Mouse (Mus musculus) embryonic facial prominence, embryonic 14.5 days (tissue): ENCODE measurements at regions not wholly inside any gene's neighbourhood (a gene's known extent, or its start where the extent isn't known, plus 50 kb on each side); places are given as distances from the start of the nearest gene placed in this dataset.

Experiments
- ATAC-seq: fragments of 200-750 bp; cut with Nextera tagmentation; 2 replicates; pipeline ENCODE4 v1.8.0; 2017; ENCODE audit warnings: low read depth, moderate number of reproducible peaks, moderate TSS enrichment
- DNase-seq: peaks from one replicate; pipeline ENCODE4 v3.0.0-alpha.2; 2015; ENCODE audit warnings: low spot score
- H3K27ac ChIP-seq: fragments of 300-500 bp; sonication (generic); replicated peaks from 2 replicates; pipeline ENCODE4 v1.5.1; 2014; ENCODE audit warnings: low read depth, mild to moderate bottlenecking, low read length, moderate library complexity
- H3K27me3 ChIP-seq: fragments of 300-500 bp; sonication (generic); replicated peaks from 2 replicates; pipeline ENCODE4 v1.6.1; 2014; ENCODE audit warnings: low read length; ENCODE audit not compliant: control insufficient read depth, insufficient read depth
- H3K36me3 ChIP-seq: fragments of 300-500 bp; sonication (generic); 2 replicates; pipeline ENCODE4 v1.6.1; 2014; ENCODE audit warnings: low read length, mixed read lengths; ENCODE audit not compliant: control insufficient read depth, insufficient read depth
- H3K4me1 ChIP-seq: fragments of 300-500 bp; sonication (generic); 2 replicates; pipeline ENCODE4 v1.6.1; 2014; ENCODE audit warnings: antibody characterized with exemption, low read length; ENCODE audit not compliant: control insufficient read depth, insufficient read depth
- H3K4me2 ChIP-seq: fragments of 300-500 bp; sonication (generic); 2 replicates; pipeline ENCODE4 v1.6.1; 2014; ENCODE audit warnings: low read depth, mild to moderate bottlenecking, low read length, moderate library complexity, mixed read lengths
- H3K4me3 ChIP-seq: fragments of 300-500 bp; sonication (generic); 2 replicates; pipeline ENCODE4 v1.5.1; 2014; ENCODE audit warnings: low read depth, mild to moderate bottlenecking, low read length
- H3K9ac ChIP-seq: fragments of 300-500 bp; sonication (generic); 2 replicates; pipeline ENCODE4 v1.6.1; 2014; ENCODE audit warnings: low read depth, mild to moderate bottlenecking, low read length, moderate library complexity, mixed read lengths
- H3K9me3 ChIP-seq: fragments of 300-500 bp; sonication (generic); 2 replicates; pipeline ENCODE4 v1.6.1; 2016; ENCODE audit warnings: low read length; ENCODE audit not compliant: control insufficient read depth
- WGBS: fragments of 180-500 bp; shearing (Covaris S2); extraction: QIAGEN DNeasy Blood & Tissue Kit; methylation state at CpG from one replicate; pipeline ENCODE4 v1.1.7; 2014; 5-methylcytosine and 5-hydroxymethylcytosine counted together

DNA sequence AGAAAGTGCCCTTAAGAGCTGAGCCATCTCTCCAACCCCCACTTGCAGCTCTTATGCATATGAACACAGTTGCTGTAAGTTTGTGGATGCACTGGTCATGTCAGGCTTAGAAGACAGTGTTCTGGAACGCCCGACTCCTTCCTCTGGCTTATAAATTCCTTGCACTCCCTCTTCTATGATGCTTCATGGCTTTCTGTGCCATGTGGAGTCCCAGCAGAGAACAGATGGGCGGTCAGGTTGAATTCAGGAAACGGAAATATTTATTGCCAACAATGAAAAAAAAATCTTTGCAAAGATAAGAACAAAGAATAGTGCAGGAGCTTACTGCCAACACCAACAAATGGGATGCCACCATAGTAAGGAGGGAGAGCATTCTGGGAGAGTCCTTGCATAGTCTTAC is 113.9 kb upstream of the Arg1 start:
- Histone ChIP-seq H3K4me2 (no peak overlapping the region), H3K27me3 (no peaks in the 10 kb centered on the region), H3K4me3 (no peak overlapping the region), H3K9me3 (no peaks in the 10 kb centered on the region), H3K9ac (no peak overlapping the region), H3K36me3 (no peaks in the 10 kb centered on the region), H3K4me1 (no peaks in the 10 kb centered on the region), H3K27ac (no peak overlapping the region)
- WGBS = 91% methylated on average over 4 of the region's 4 CpGs
- DNase-seq = no peak
- ATAC-seq = no peak

DNA sequence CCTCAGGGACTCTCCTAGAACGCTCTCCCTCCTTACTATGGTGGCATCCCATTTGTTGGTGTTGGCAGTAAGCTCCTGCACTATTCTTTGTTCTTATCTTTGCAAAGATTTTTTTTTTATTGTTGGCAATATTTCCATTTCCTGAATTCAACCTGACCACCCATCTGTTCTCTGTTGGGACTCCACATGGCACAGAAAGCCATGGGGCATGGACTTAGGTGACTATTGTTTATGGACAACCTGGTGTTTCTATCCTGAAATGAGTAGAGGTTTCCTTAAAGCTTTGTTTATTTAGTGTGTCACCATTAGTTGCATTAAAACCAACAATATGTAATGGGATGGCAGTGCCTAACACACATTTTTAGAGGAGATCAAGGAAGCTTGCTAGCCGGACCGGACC is 112.6 kb upstream of the Arg1 start:
- DNase-seq (no peak), ATAC-seq (no peak)
- Histone ChIP-seq H3K9me3 (no peaks in the 10 kb centered on the region), H3K4me2 (no peak overlapping the region), H3K4me1 (no peaks in the 10 kb centered on the region), H3K36me3 (no peaks in the 10 kb centered on the region), H3K4me3 (no peak overlapping the region), H3K27me3 (no peaks in the 10 kb centered on the region), H3K9ac (no peak overlapping the region), H3K27ac (no peak overlapping the region)
- 90% methylated on average over 3 of the region's 3 CpGs for WGBS

- Histone ChIP-seq H3K9ac (no peak overlapping the region), H3K9me3 (no peaks in the 10 kb centered on the region), H3K4me2 (no peak overlapping the region), H3K4me3 (no peak overlapping the region), H3K27ac (no peak overlapping the region), H3K36me3 (no peaks in the 10 kb centered on the region), H3K27me3 (no peaks in the 10 kb centered on the region), H3K4me1 (no peaks in the 10 kb centered on the region)
- no peak for DNase-seq
- 85% methylated on average over 3 of the region's 3 CpGs for WGBS
- no peak for ATAC-seq
Observed at GRCm38 (mm10) chr10:25036928-25037327, 109.6 kb upstream of the Arg1 start.

DNA sequence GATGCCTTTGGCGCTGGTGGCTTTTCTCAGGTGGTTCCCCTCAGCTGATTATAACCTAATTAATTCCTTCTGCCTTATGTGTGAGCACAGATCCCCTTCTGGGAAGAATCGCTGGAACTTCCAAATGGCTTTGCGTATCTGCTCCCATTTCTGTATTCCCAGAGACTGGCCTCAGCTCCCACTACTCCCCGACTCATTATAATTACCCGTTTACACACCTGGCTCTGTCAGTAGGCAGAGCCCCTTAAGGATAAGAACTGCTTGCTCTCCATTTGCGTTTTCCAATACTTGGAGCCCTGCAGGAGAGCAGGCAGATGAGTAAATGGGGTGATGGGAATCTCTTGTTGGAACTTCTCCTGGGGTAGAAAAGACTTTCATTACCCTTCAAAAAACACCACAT is 108.1 kb upstream of the Arg1 start:
- no peak overlapping the region for H3K9ac ChIP-seq
- no peaks in the 10 kb centered on the region for H3K27me3 ChIP-seq
- H3K36me3 ChIP-seq = no peaks in the 10 kb centered on the region
- ATAC-seq (peak; percentile 41; the same call in 1 of the 2 replicates), DNase-seq (peak; percentile 12)
- H3K4me3 ChIP-seq = no peak overlapping the region
- no peaks in the 10 kb centered on the region for H3K9me3 ChIP-seq
- no peaks in the 10 kb centered on the region for H3K4me1 ChIP-seq
- H3K4me2 ChIP-seq = no peak overlapping the region
- no peak overlapping the region for H3K27ac ChIP-seq
- 63% methylated on average over 6 of the region's 6 CpGs for WGBS

- WGBS = 57% methylated on average over 1 of the region's 1 CpGs
- H3K4me2 ChIP-seq = no peak overlapping the region
- DNase-seq (no peak), ATAC-seq (no peak)
- no peak overlapping the region for H3K27ac ChIP-seq
- 0 out of 2 replicates have a peak, but pooled peaks cover 5% of the 10 kb centered on the region for H3K9me3 ChIP-seq
- H3K27me3 ChIP-seq = no peaks in the 10 kb centered on the region
- H3K4me1 ChIP-seq = no peaks in the 10 kb centered on the region
- no peak overlapping the region for H3K9ac ChIP-seq
- no peak overlapping the region for H3K4me3 ChIP-seq
- no peaks in the 10 kb centered on the region for H3K36me3 ChIP-seq
Observed at GRCm38 (mm10) chr10:25032625-25033024, 105.3 kb upstream of the Arg1 start.

GRCm38 (mm10) chr10:25029387-25029915 is 102.2 kb upstream of the Arg1 start:
- H3K4me1 ChIP-seq = no peaks in the 10 kb centered on the region
- DNase-seq = no peak
- no peak overlapping the region for H3K4me3 ChIP-seq
- H3K27me3 ChIP-seq = no peaks in the 10 kb centered on the region
- H3K4me2 ChIP-seq = no peak overlapping the region
- no peaks in the 10 kb centered on the region for H3K36me3 ChIP-seq
- no peak overlapping the region for H3K27ac ChIP-seq
- WGBS = 66% methylated on average over 6 of the region's 6 CpGs
- no peak for ATAC-seq
- H3K9ac ChIP-seq = no peak overlapping the region
- H3K9me3 ChIP-seq = 0 out of 2 replicates have a peak, but pooled peaks cover 5% of the 10 kb centered on the region

- ATAC-seq (no peak), DNase-seq (peak; percentile 63)
- no peak overlapping the region for H3K4me2 ChIP-seq
- no peaks in the 10 kb centered on the region for H3K4me1 ChIP-seq
- H3K9me3 ChIP-seq = 0 out of 2 replicates have a peak, but pooled peaks cover 9% of the 10 kb centered on the region
- no peak overlapping the region for H3K27ac ChIP-seq
- H3K27me3 ChIP-seq = no peaks in the 10 kb centered on the region
- no peak overlapping the region for H3K9ac ChIP-seq
- no peaks in the 10 kb centered on the region for H3K36me3 ChIP-seq
- H3K4me3 ChIP-seq = no peak overlapping the region
- 42% methylated on average over 7 of the region's 7 CpGs for WGBS
Observed at GRCm38 (mm10) chr10:25023601-25024157, 96.4 kb upstream of the Arg1 start.

GRCm38 (mm10) chr10:25023044-25023540 is 95.8 kb upstream of the Arg1 start:
- no peaks in the 10 kb centered on the region for H3K4me1 ChIP-seq
- 66% methylated on average over 4 of the region's 4 CpGs for WGBS
- H3K9me3 ChIP-seq = 0 out of 2 replicates have a peak, but pooled peaks cover 8% of the 10 kb centered on the region
- no peaks in the 10 kb centered on the region for H3K36me3 ChIP-seq
- no peaks in the 10 kb centered on the region for H3K27me3 ChIP-seq
- H3K27ac ChIP-seq = no peak overlapping the region
- H3K4me2 ChIP-seq = no peak overlapping the region
- H3K4me3 ChIP-seq = no peak overlapping the region
- DNase-seq (no peak), ATAC-seq (no peak)
- no peak overlapping the region for H3K9ac ChIP-seq

- DNase-seq = no peak
- Histone ChIP-seq H3K36me3 (no peaks in the 10 kb centered on the region), H3K27me3 (no peaks in the 10 kb centered on the region), H3K27ac (no peak overlapping the region), H3K4me2 (no peak overlapping the region), H3K9ac (no peak overlapping the region), H3K4me3 (no peak overlapping the region), H3K4me1 (no peaks in the 10 kb centered on the region), H3K9me3 (0 out of 2 replicates have a peak, but pooled peaks cover 4% of the 10 kb centered on the region)
- ATAC-seq = no peak; the same call in 1 of the 2 replicates
- WGBS = 72% methylated on average over 2 of the region's 2 CpGs
Observed at GRCm38 (mm10) chr10:25018946-25019345, 91.7 kb upstream of the Arg1 start.
